Comparison of ENCODE assay signal across 9 mouse cellular contexts in the genomic region with DNA sequence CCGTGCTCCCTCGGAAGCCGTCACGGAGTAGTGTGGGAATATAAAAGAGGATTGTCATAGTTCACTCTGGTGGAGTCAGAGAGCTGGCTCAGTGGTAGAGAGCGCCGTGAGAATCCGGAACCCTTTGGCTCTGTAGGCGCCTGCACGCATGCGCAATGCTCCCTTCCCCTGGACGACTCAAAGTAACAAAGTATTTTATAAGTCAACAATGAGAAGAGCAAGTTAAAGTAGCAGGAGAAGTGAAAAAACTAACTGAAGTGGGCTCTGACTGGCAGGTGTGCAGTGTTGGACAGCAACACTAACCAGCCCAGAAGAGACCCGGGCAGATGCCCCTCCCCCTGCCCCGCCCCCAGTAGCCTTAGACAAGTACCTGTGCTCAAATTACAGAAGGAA. TPM values are rescaled to one million over a fixed set of nuclear protein-coding genes. Genes with fewer than 3 reads are reported as not detected.
DNase-seq lines count a peak whose midpoint lies in the region; ATAC-seq and TF ChIP-seq lines count a peak whose summit lies in the region.
"Had no signal": no experiment of that assay in that cellular context is flagged by ENCODE, and none has a peak within 500 bp of the region (broad histone marks: within the 10 kb centered on the region; RNA-seq: fewer than 3 reads in every experiment).

No protein-coding gene starts in this region.

- no peak for TF ChIP-seq EP300 in liver, embryonic 14.5 days (IDR thresholded peaks at IDR 0.05; ENCODE audit: low read depth)

- ATAC-seq in megakaryocyte, adult 5-6 weeks (ENCODE audit: poor library complexity, severe bottlenecking), result no peak
- ATAC-seq in forebrain, embryonic 11.5 days (replicated peaks; ENCODE audit: low FRiP score), result peak; percentile 55; the same call in 1 of the 2 replicates
- ATAC-seq in liver, embryonic 14.5 days (ENCODE audit: insufficient read depth), result peak; percentile 64; the same call in 1 of the 2 replicates
- peak; percentile 53; the same call in 1 of the 2 replicates for ATAC-seq in neural tube, embryonic 12.5 days (ENCODE audit: low FRiP score, low read depth)

- peak overlapping the region; percentile 48 for H3K4me2 ChIP-seq in forebrain, embryonic 11.5 days (ENCODE audit: low read depth, low read length, severe bottlenecking)
- peak overlapping the region; percentile 61 for H3K4me2 ChIP-seq in liver, embryonic 14.5 days (ENCODE audit: low read depth)
- H3K4me2 ChIP-seq in neural tube, embryonic 12.5 days (replicated peaks), result peak overlapping the region; percentile 55

- H3K4me3 ChIP-seq in megakaryocyte, embryonic 14.5 days (replicated peaks), result peak overlapping the region; percentile 74
- peak overlapping the region; percentile 30 for H3K4me3 ChIP-seq in forebrain, embryonic 11.5 days (ENCODE audit: low read depth, low read length)
- peak overlapping the region; percentile 50 to 58 for H3K4me3 ChIP-seq in liver, embryonic 14.5 days (ENCODE audit: insufficient read depth in 1 of 2, low read depth in 2 of 2, low read length in 2 of 2)
- H3K4me3 ChIP-seq in neural tube, embryonic 12.5 days, result peak overlapping the region; percentile 16

- WGBS in forebrain, embryonic 11.5 days, result 15% methylated on average over 13 of the region's 13 CpGs
- 28% methylated on average over 13 of the region's 13 CpGs for WGBS in liver, embryonic 14.5 days (ENCODE audit: insufficient replicate concordance)
- WGBS in neural tube, embryonic 12.5 days, result 13% methylated on average over 13 of the region's 13 CpGs

- H3K27me3 ChIP-seq in megakaryocyte, embryonic 14.5 days (replicated peaks), result peaks cover 2% of the 10 kb centered on the region
- H3K27me3 ChIP-seq in forebrain, embryonic 11.5 days (ENCODE audit: control insufficient read depth, insufficient read depth, low read length), result no peaks in the 10 kb centered on the region
- H3K27me3 ChIP-seq in liver, embryonic 14.5 days (ENCODE audit: control insufficient read depth, insufficient read depth, low read length), result no peaks in the 10 kb centered on the region
- H3K27me3 ChIP-seq in neural tube, embryonic 12.5 days (replicated peaks), result no peaks in the 10 kb centered on the region
- H3K27me3 ChIP-seq: CH12.LX had no signal

- intact Hi-C loops in heart, postnatal 10 days (cut with DNase I), result no loop called here

- no peaks in the 10 kb centered on the region for H3K4me1 ChIP-seq in megakaryocyte, embryonic 14.5 days
- no peaks in the 10 kb centered on the region for H3K4me1 ChIP-seq in forebrain, embryonic 11.5 days (replicated peaks; ENCODE audit: control insufficient read depth, insufficient read depth, low read length)
- H3K4me1 ChIP-seq in liver, embryonic 14.5 days (replicated peaks; ENCODE audit: control insufficient read depth in 2 of 2, insufficient read depth in 2 of 2, low read length in 1 of 2), result no peaks in the 10 kb centered on the region
- H3K4me1 ChIP-seq in neural tube, embryonic 12.5 days, result no peaks in the 10 kb centered on the region

- peak overlapping the region; percentile 45 for H3K9ac ChIP-seq in forebrain, embryonic 11.5 days (ENCODE audit: low read length)
- H3K9ac ChIP-seq in liver, embryonic 14.5 days (replicated peaks), result peak overlapping the region; percentile 24; the same call in 1 of the 2 replicates
- no peak overlapping the region for H3K9ac ChIP-seq in neural tube, embryonic 12.5 days

- peak; percentile 59 for DNase-seq in forebrain, embryonic 11.5 days (ENCODE audit: low spot score)
- peak; percentile 69 to 72 for DNase-seq in heart, postnatal 10 days
- DNase-seq in kidney, postnatal 4 days, result peak; percentile 86 to 89
- no peak for DNase-seq in liver, embryonic 14.5 days (ENCODE audit: low read depth in 3 of 3, low spot score in 3 of 3)
- peak; percentile 87 for DNase-seq in testis, postnatal 14 days (ENCODE audit: low spot score)

- no peaks in the 10 kb centered on the region for H3K36me3 ChIP-seq in megakaryocyte, embryonic 14.5 days (replicated peaks; ENCODE audit: low read length)
- H3K36me3 ChIP-seq in forebrain, embryonic 11.5 days (ENCODE audit: control insufficient read depth, insufficient read depth, low read length), result no peaks in the 10 kb centered on the region
- H3K36me3 ChIP-seq in liver, embryonic 14.5 days (replicated peaks; ENCODE audit: control insufficient read depth, insufficient read depth, low read depth), result no peaks in the 10 kb centered on the region
- H3K36me3 ChIP-seq in neural tube, embryonic 12.5 days, result no peaks in the 10 kb centered on the region

- H3K9me3 ChIP-seq in megakaryocyte, embryonic 14.5 days, result peaks cover 33% of the 10 kb centered on the region
- no peaks in the 10 kb centered on the region for H3K9me3 ChIP-seq in forebrain, embryonic 11.5 days (ENCODE audit: control insufficient read depth, low read length)
- no peaks in the 10 kb centered on the region for H3K9me3 ChIP-seq in liver, embryonic 14.5 days (ENCODE audit: control insufficient read depth, low read length)
- no peaks in the 10 kb centered on the region for H3K9me3 ChIP-seq in neural tube, embryonic 12.5 days

- H3K27ac ChIP-seq in forebrain, embryonic 11.5 days (ENCODE audit: low read depth, low read length), result no peak overlapping the region
- no peak overlapping the region for H3K27ac ChIP-seq in liver, embryonic 14.5 days
- H3K27ac ChIP-seq in neural tube, embryonic 12.5 days, result no peak overlapping the region

- TF ChIP-seq CTCF in liver, embryonic 14.5 days (IDR thresholded peaks at IDR 0.05; ENCODE audit: low read depth), result no peak

RNA-seq across cellular contexts. Expression of a gene that starts 31.5 kb away (rescaled TPM):
- 0.65 and 21.7 TPM in 2 replicates for polyA plus RNA-seq in megakaryocyte, embryonic 14.5 days (2012; ENCODE audit: insufficient read depth, low replicate concordance)
- 52.5 and 55.3 TPM in 2 replicates for total RNA-seq in megakaryocyte, adult 5-6 weeks (2015)
- 56.7 and 61.8 TPM in 2 replicates for total RNA-seq in megakaryocyte, adult 5-6 weeks (2017)
- polyA plus RNA-seq in forebrain, embryonic 11.5 days (2014; fragmentation: Nextera tagmentation; extraction: Ambion mirVana), result 264 and 288 TPM in 2 replicates
- total RNA-seq in heart, postnatal 10 days (2021), result 100 to 1,000 TPM; 132 to 159 TPM
- 98.1 and 103 TPM in 2 replicates for polyA plus RNA-seq in liver, embryonic 14.5 days (2012; rRNA removed)
- 273 and 280 TPM in 2 replicates for polyA plus RNA-seq in liver, embryonic 14.5 days (2014; fragmentation: Nextera tagmentation; extraction: Ambion mirVana)
- polyA plus RNA-seq in neural tube, embryonic 12.5 days (2016; fragmentation: Nextera tagmentation; extraction: Ambion mirVana), result 183 and 190 TPM in 2 replicates

RNA-seq across cellular contexts. Expression of a gene that starts 34.0 kb away (rescaled TPM):
- not detected in 2 replicates for polyA plus RNA-seq in megakaryocyte, embryonic 14.5 days (2012; ENCODE audit: insufficient read depth, low replicate concordance)
- 23.8 and 24.3 TPM in 2 replicates for total RNA-seq in megakaryocyte, adult 5-6 weeks (2015)
- total RNA-seq in megakaryocyte, adult 5-6 weeks (2017), result 35.7 and 43.9 TPM in 2 replicates
- polyA plus RNA-seq in forebrain, embryonic 11.5 days (2014; fragmentation: Nextera tagmentation; extraction: Ambion mirVana), result 0.76 and 2.5 TPM in 2 replicates
- 1 to 10 TPM; 3.0 to 3.8 TPM for total RNA-seq in heart, postnatal 10 days (2021)
- polyA plus RNA-seq in liver, embryonic 14.5 days (2012; rRNA removed), result 1.1 and 1.8 TPM in 2 replicates
- polyA plus RNA-seq in liver, embryonic 14.5 days (2014; fragmentation: Nextera tagmentation; extraction: Ambion mirVana), result 0.83 and 1.2 TPM in 2 replicates
- polyA plus RNA-seq in neural tube, embryonic 12.5 days (2016; fragmentation: Nextera tagmentation; extraction: Ambion mirVana), result 0.84 and 1.4 TPM in 2 replicates

Comparison
In these comparisons a context has a peak if more than half of its experiments do, and no peak if none do; other contexts are left out.
1. H3K4me3 ChIP-seq: peak in every context shown above with its lines; median percentile 74 in megakaryocyte, embryonic 14.5 days; 54 in liver, embryonic 14.5 days; 30 in forebrain, embryonic 11.5 days; 16 in neural tube, embryonic 12.5 days.
2. DNase-seq: peak in forebrain, embryonic 11.5 days (single experiment), heart, postnatal 10 days (2 of 2), kidney, postnatal 4 days (2 of 2) and testis, postnatal 14 days (single experiment); none in liver, embryonic 14.5 days (0 of 3).
3. Peak in every context shown above with its lines, with median percentiles within 50 percentile points of each other: H3K4me2 ChIP-seq.